Comparison of ENCODE assay signal across 9 mouse cellular contexts in genomic region chr10:77082453-77082852, GRCm38 (mm10). TPM values are rescaled to one million over a fixed set of nuclear protein-coding genes. Genes with fewer than 3 reads are reported as not detected.
DNase-seq lines count a peak whose midpoint lies in the region; ATAC-seq and TF ChIP-seq lines count a peak whose summit lies in the region.
"Had no signal": no experiment of that assay in that cellular context is flagged by ENCODE, and none has a peak within 500 bp of the region (broad histone marks: within the 10 kb centered on the region; RNA-seq: fewer than 3 reads in every experiment).

No protein-coding gene starts in this region.

- no peaks in the 10 kb centered on the region for H3K27me3 ChIP-seq in hindbrain, embryonic 10.5 days (ENCODE audit: insufficient read depth, poor library complexity, severe bottlenecking)
- H3K27me3 ChIP-seq in hindbrain, embryonic 12.5 days, result no peaks in the 10 kb centered on the region
- no peaks in the 10 kb centered on the region for H3K27me3 ChIP-seq in limb, embryonic 10.5 days (ENCODE audit: low read depth, poor library complexity, severe bottlenecking)
- H3K27me3 ChIP-seq in stomach, postnatal 0 days (ENCODE audit: control insufficient read depth, insufficient read depth, low read length), result no peaks in the 10 kb centered on the region
- H3K27me3 ChIP-seq: embryonic facial prominence, embryonic 13.5 days had no signal

- TF ChIP-seq EP300 in stomach, postnatal 0 days (optimal IDR thresholded peaks at IDR 0.05), result no peak

- ATAC-seq in hindbrain, embryonic 12.5 days (ENCODE audit: low FRiP score), result no peak
- peak; percentile 65; the same call in 1 of the 2 replicates for ATAC-seq in erythroblast, adult 5-6 weeks (replicated peaks; ENCODE audit: low FRiP score, poor library complexity, severe bottlenecking)
- ATAC-seq in monocyte, adult 5-6 weeks (replicated peaks; ENCODE audit: insufficient number of reproducible peaks, low FRiP score, low TSS enrichment, poor library complexity, severe bottlenecking), result 0 out of 2 replicates have a peak, but pooled peaks have one; percentile 38
- 0 out of 2 replicates have a peak, but pooled peaks have one; percentile 22 for ATAC-seq in stomach, postnatal 0 days (ENCODE audit: low FRiP score, low TSS enrichment)

- no peak overlapping the region for H3K9ac ChIP-seq in hindbrain, embryonic 12.5 days
- no peak overlapping the region for H3K9ac ChIP-seq in stomach, postnatal 0 days (ENCODE audit: low read length)
- H3K9ac ChIP-seq: embryonic facial prominence, embryonic 13.5 days had no signal

- no peak overlapping the region for H3K4me2 ChIP-seq in hindbrain, embryonic 12.5 days (replicated peaks)
- H3K4me2 ChIP-seq in stomach, postnatal 0 days (replicated peaks; ENCODE audit: low read depth), result no peak overlapping the region
- H3K4me2 ChIP-seq: embryonic facial prominence, embryonic 13.5 days had no signal

- H3K27ac ChIP-seq in hindbrain, embryonic 10.5 days, result no peak overlapping the region
- H3K27ac ChIP-seq in hindbrain, embryonic 12.5 days, result no peak overlapping the region
- no peak overlapping the region for H3K27ac ChIP-seq in limb, embryonic 10.5 days
- H3K27ac ChIP-seq in stomach, postnatal 0 days (replicated peaks), result no peak overlapping the region
- H3K27ac ChIP-seq: embryonic facial prominence, embryonic 13.5 days had no signal

- DNase-seq in hindbrain, embryonic 10.5 days (ENCODE audit: low spot score), result peak; percentile 73
- DNase-seq in brain, adult 2 months (ENCODE audit: low read depth, low spot score), result peak; percentile 90
- DNase-seq in kidney, adult 18-20 months, result peak; percentile 87
- peak; percentile 85 for DNase-seq in limb, embryonic 10.5 days (ENCODE audit: low spot score)
- DNase-seq in stomach, postnatal 0 days (ENCODE audit: low spot score), result peak; percentile 86

- H3K36me3 ChIP-seq in hindbrain, embryonic 10.5 days, result peaks cover 73% of the 10 kb centered on the region
- H3K36me3 ChIP-seq in hindbrain, embryonic 12.5 days, result peaks cover 19% of the 10 kb centered on the region
- peaks cover 70% of the 10 kb centered on the region for H3K36me3 ChIP-seq in limb, embryonic 10.5 days
- peaks cover 4% of the 10 kb centered on the region; the same call in 1 of the 2 replicates for H3K36me3 ChIP-seq in stomach, postnatal 0 days (ENCODE audit: control insufficient read depth, insufficient read depth, low read length)

- peak; percentile 99 for TF ChIP-seq CTCF in stomach, postnatal 0 days (IDR thresholded peaks at IDR 0.05; ENCODE audit: low read depth)

- no peak overlapping the region for H3K4me3 ChIP-seq in hindbrain, embryonic 10.5 days
- no peak overlapping the region for H3K4me3 ChIP-seq in hindbrain, embryonic 12.5 days
- H3K4me3 ChIP-seq in limb, embryonic 10.5 days, result no peak overlapping the region
- no peak overlapping the region for H3K4me3 ChIP-seq in stomach, postnatal 0 days (ENCODE audit: low read depth, low read length)
- H3K4me3 ChIP-seq: embryonic facial prominence, embryonic 13.5 days had no signal

- H3K9me3 ChIP-seq in hindbrain, embryonic 10.5 days, result no peaks in the 10 kb centered on the region
- no peaks in the 10 kb centered on the region for H3K9me3 ChIP-seq in hindbrain, embryonic 12.5 days (replicated peaks)
- no peaks in the 10 kb centered on the region for H3K9me3 ChIP-seq in limb, embryonic 10.5 days (replicated peaks)
- H3K9me3 ChIP-seq in stomach, postnatal 0 days (ENCODE audit: control insufficient read depth, low read length), result no peaks in the 10 kb centered on the region
- H3K9me3 ChIP-seq: embryonic facial prominence, embryonic 13.5 days had no signal

- 0 out of 2 replicates have a peak, but pooled peaks cover 7% of the 10 kb centered on the region for H3K4me1 ChIP-seq in hindbrain, embryonic 10.5 days (replicated peaks)
- no peaks in the 10 kb centered on the region for H3K4me1 ChIP-seq in hindbrain, embryonic 12.5 days
- H3K4me1 ChIP-seq in limb, embryonic 10.5 days, result no peaks in the 10 kb centered on the region
- no peaks in the 10 kb centered on the region for H3K4me1 ChIP-seq in stomach, postnatal 0 days (replicated peaks; ENCODE audit: control insufficient read depth, insufficient read depth)
- H3K4me1 ChIP-seq: embryonic facial prominence, embryonic 13.5 days had no signal

- 31% methylated on average over 3 of the region's 3 CpGs for WGBS in hindbrain, embryonic 10.5 days
- 36% methylated on average over 3 of the region's 3 CpGs for WGBS in hindbrain, embryonic 12.5 days
- 33% methylated on average over 3 of the region's 3 CpGs for WGBS in limb, embryonic 10.5 days
- 6% methylated on average over 3 of the region's 3 CpGs for WGBS in stomach, postnatal 0 days

RNA-seq across cellular contexts. Expression of gene Slc19a1, which starts 50.4 kb away (rescaled TPM):
- 32.4 and 32.7 TPM in 2 replicates for polyA plus RNA-seq in hindbrain, embryonic 10.5 days (2016; fragmentation: Nextera tagmentation; extraction: Ambion mirVana)
- 30.5 and 32.5 TPM in 2 replicates for polyA plus RNA-seq in hindbrain, embryonic 12.5 days (2016; fragmentation: Nextera tagmentation; extraction: Ambion mirVana)
- 0.58 and 3.6 TPM in 2 replicates for total RNA-seq in erythroblast, adult 5-6 weeks (2015; ENCODE audit: low replicate concordance)
- 0.94 and 2.8 TPM in 2 replicates for total RNA-seq in erythroblast, adult 5-6 weeks (2017; ENCODE audit: low replicate concordance)
- polyA plus RNA-seq in limb, embryonic 10.5 days (2016; fragmentation: Nextera tagmentation; extraction: Ambion mirVana), result 42.4 and 47.2 TPM in 2 replicates
- 0.38 to 5.1 TPM (median 1.5 TPM) in 3 replicates for total RNA-seq in monocyte, adult 5-6 weeks (2017)
- polyA plus RNA-seq in stomach, postnatal 0 days (2015; fragmentation: Nextera tagmentation; extraction: Ambion mirVana), result 13.9 and 14.2 TPM in 2 replicates
